Mouse (Mus musculus) heart, embryonic 11.5 days (tissue): ENCODE data around the gene Klk1. TPM values are rescaled to one million over a fixed set of nuclear protein-coding genes. Genes with fewer than 3 reads are reported as not detected.
A peak's percentile ranks its signal among the peaks of the same experiment; 100 is the strongest.
"Not testable (repeated sequence)": the region's sequence is repeated elsewhere in the genome, so short reads cannot be mapped to it uniquely, and the experiment has no call there.

Experiments
- ATAC-seq: fragments of 200-750 bp; cut with Nextera tagmentation; replicated peaks from 2 replicates; pipeline ENCODE4 v1.8.0; 2017; ENCODE audit warnings: moderate library complexity; ENCODE audit not compliant: insufficient number of reproducible peaks, low FRiP score, low TSS enrichment
- H3K27ac ChIP-seq: fragments of 300-500 bp; sonication (generic); 2 replicates; pipeline ENCODE4 v1.5.1; 2014; ENCODE audit warnings: mild to moderate bottlenecking, low read depth, low read length
- H3K27me3 ChIP-seq: fragments of 300-500 bp; sonication (generic); 2 replicates; pipeline ENCODE4 v1.6.1; 2014; ENCODE audit warnings: mild to moderate bottlenecking, low read length, mixed read lengths; ENCODE audit not compliant: control insufficient read depth, insufficient read depth
- H3K36me3 ChIP-seq: fragments of 300-500 bp; sonication (generic); 2 replicates; pipeline ENCODE4 v1.6.1; 2014; ENCODE audit warnings: mild to moderate bottlenecking, low read length, moderate library complexity, mixed read lengths; ENCODE audit not compliant: control insufficient read depth, insufficient read depth
- H3K4me1 ChIP-seq: fragments of 300-500 bp; sonication (generic); 2 replicates; pipeline ENCODE4 v1.6.1; 2014; ENCODE audit warnings: low read length; ENCODE audit not compliant: control insufficient read depth, insufficient read depth
- H3K4me2 ChIP-seq: fragments of 300-500 bp; sonication (generic); 2 replicates; pipeline ENCODE4 v1.6.1; 2014; ENCODE audit warnings: mild to moderate bottlenecking, moderate library complexity
- H3K4me3 ChIP-seq: fragments of 300-500 bp; sonication (generic); 2 replicates; pipeline ENCODE4 v1.5.1; 2014; ENCODE audit warnings: low read depth, low read length
- H3K9ac ChIP-seq: fragments of 300-500 bp; sonication (generic); 2 replicates; pipeline ENCODE4 v1.6.1; 2014; ENCODE audit warnings: mild to moderate bottlenecking, low read depth, low read length, moderate library complexity
- H3K9me3 ChIP-seq: fragments of 300-500 bp; sonication (generic); replicated peaks from 2 replicates; pipeline ENCODE4 v1.6.1; 2016; ENCODE audit warnings: low read length; ENCODE audit not compliant: control insufficient read depth
- WGBS: fragments of 180-500 bp; shearing (Covaris S2); extraction: QIAGEN DNeasy Blood & Tissue Kit; methylation state at CpG from one replicate; pipeline ENCODE4 v1.1.7; 2014; ENCODE audit not compliant: insufficient replicate concordance; 5-methylcytosine and 5-hydroxymethylcytosine counted together
- polyA plus RNA-seq: library from polyadenylated mRNA; unstranded; fragments of >200 nt; fragmentation: Nextera tagmentation; extraction: Ambion mirVana; gene quantifications from 2 replicates; pipeline ENCODE4 v1.2.1, GENCODE M21; 2014

The Klk1 gene
- polyA plus RNA-seq, 1 experiment from 2014 or later, result not detected

DNA sequence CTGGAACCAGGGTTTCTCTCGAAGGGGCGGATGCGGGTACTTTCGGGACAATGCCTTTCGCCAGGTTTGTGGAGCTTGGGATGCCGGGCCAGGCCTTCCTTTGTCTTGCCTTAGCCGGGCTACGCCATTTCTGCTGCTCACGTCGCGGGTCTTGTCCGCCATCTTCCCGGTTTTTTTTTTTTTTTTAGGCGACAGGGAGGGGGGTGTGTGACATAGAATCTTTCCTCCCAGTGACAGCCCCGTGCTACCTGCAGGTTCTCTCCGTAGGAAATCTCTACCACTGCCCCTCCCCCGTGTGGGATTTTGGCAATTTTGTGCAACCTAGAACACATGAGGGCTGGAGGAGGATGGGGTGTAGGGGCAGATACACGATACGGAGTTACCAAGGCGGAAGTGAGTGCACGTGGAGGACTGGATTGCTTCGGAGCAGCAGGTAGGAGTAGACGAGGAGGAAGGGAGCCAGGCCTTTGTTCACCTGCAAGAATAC is 21.9 kb downstream of the Klk1 start:
- WGBS, result 0% methylated on average over 22 of the region's 23 CpGs
- H3K4me1 ChIP-seq, result peaks cover 10% of the 10 kb centered on the region; the same call in 1 of the 2 replicates
- no peaks in the 10 kb centered on the region for H3K27me3 ChIP-seq
- peaks cover 20% of the 10 kb centered on the region for H3K36me3 ChIP-seq
- no peaks in the 10 kb centered on the region for H3K9me3 ChIP-seq
- H3K4me2 ChIP-seq, result peak overlapping the region; percentile 89
- H3K9ac ChIP-seq, result peak overlapping the region; percentile 99
- H3K4me3 ChIP-seq, result peak overlapping the region; percentile 94
- H3K27ac ChIP-seq, result peak overlapping the region; percentile 92
- no peak for ATAC-seq

DNA sequence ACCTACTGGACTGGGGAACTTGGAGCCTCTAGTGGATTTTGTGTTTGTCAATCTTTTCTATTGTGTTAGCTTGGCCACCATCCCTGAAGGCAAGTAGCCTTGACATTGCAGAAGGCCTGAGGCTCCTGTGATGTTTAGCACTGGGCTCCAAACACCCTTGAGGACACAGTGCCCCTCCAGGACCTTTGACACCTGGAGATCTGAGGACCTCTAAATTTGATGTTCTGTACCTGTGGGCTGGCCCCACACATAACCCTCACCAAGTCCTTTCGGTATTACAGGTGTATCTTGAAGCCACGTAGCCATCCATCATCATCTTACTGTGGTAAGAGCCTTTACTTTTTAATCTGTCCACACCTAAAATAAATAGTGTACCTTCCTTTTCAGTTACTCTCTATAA is 22.8 kb downstream of the Klk1 start:
- H3K27me3 ChIP-seq, result no peaks in the 10 kb centered on the region
- 89% methylated on average over 2 of the region's 2 CpGs for WGBS
- no peak overlapping the region for H3K27ac ChIP-seq
- H3K9ac ChIP-seq, result peak overlapping the region; percentile 52
- peak overlapping the region; percentile 94 for H3K4me3 ChIP-seq
- H3K36me3 ChIP-seq, result peaks cover 20% of the 10 kb centered on the region
- peaks cover 10% of the 10 kb centered on the region; the same call in 1 of the 2 replicates for H3K4me1 ChIP-seq
- H3K9me3 ChIP-seq, result no peaks in the 10 kb centered on the region
- H3K4me2 ChIP-seq, result peak overlapping the region; percentile 89
- ATAC-seq, result no peak

DNA sequence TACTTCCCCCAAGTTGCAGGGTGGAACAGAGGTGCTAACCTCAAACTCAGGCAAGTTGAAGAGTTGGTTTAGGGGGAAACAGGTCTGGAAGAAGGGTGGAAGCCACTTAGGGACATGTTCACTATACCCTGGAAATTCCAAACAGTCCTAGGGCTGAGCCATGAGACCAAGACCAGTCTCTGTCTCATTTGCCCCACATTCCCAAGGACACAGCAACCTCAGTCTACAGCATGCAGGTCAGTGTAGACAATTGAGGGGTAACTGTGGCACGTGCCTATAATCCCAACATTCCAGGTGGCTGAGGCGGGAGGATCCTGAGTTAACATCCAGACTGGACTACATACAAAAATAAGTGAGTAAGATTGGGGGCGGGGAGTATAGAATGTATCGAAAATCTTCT is 24.1 kb downstream of the Klk1 start:
- Histone ChIP-seq H3K9ac (no peak overlapping the region), H3K36me3 (peaks cover 20% of the 10 kb centered on the region), H3K27me3 (no peaks in the 10 kb centered on the region), H3K4me3 (no peak overlapping the region), H3K27ac (no peak overlapping the region), H3K4me1 (peaks cover 10% of the 10 kb centered on the region; the same call in 1 of the 2 replicates), H3K4me2 (no peak overlapping the region), H3K9me3 (no peaks in the 10 kb centered on the region)
- WGBS, result 90% methylated on average over 4 of the region's 4 CpGs
- ATAC-seq, result no peak

DNA sequence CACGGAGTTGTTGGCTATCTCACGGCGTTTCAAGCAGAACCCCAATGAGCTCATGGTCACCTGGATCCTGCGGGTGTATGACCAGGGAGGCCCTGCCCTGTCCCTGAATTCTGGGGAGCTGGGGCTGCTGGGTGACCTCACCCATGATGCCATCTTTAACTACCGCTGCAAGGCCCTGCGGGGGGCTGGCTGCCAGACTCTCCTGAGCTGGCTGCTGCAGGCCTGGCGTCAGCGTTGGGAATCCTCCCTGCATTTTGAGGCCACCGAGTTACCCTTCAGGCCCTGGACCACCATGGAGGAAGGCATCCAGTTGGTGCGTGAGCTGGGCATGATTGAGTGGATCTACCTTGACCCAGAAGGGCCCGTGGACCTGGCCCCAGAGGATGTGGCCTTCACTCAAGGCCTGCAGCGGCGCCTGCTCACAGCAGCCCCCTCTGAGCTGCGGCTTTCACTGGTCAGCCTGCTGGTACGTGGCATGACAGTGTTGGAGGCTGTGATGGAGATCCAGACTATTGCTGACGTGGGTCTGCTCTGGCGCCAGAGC is 25.6 kb downstream of the Klk1 start:
- H3K9ac ChIP-seq, H3K27ac ChIP-seq, H3K4me2 ChIP-seq, ATAC-seq, H3K27me3 ChIP-seq, H3K9me3 ChIP-seq, H3K4me1 ChIP-seq, H3K4me3 ChIP-seq: not testable (repeated sequence)
- WGBS, result 92% methylated on average over 17 of the region's 17 CpGs
- peaks cover 20% of the 10 kb centered on the region for H3K36me3 ChIP-seq

DNA sequence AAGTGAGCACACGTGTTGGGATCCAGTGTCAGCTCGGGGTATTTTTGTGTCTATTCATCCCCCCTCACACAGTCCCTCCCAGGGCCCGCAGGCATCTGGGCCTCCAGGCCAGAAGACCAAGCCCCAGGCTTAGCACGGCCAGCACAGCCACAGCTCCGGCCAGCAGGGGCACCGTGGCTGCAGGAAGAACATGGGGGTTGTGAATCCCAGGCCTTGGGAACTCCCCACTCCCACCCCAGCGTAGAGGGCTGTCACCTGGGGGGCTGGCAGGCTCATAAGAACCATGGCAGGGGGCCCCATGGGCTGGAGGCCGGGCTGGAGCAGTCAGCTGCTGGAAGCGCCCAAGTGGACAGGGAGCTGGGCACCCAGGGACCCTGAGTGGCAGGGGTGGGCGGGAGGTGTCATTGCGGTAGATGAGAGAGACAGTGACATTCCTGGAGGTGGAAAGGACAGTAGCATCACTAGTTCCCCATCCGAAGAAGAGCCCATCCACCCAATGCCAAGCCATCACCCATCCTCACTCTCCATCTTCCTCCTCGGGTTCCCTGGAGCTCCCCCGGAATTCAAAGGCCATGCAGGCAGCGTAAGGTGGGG is 28.0 kb downstream of the Klk1 start:
- no peak overlapping the region for H3K27ac ChIP-seq
- no peaks in the 10 kb centered on the region; the same call in 1 of the 2 replicates for H3K4me1 ChIP-seq
- no peak for ATAC-seq
- no peaks in the 10 kb centered on the region for H3K9me3 ChIP-seq
- WGBS, result 62% methylated on average over 15 of the region's 15 CpGs
- H3K27me3 ChIP-seq, result no peaks in the 10 kb centered on the region
- no peak overlapping the region for H3K4me3 ChIP-seq
- H3K36me3 ChIP-seq, result peaks cover 20% of the 10 kb centered on the region
- no peak overlapping the region for H3K4me2 ChIP-seq
- H3K9ac ChIP-seq, result no peak overlapping the region

DNA sequence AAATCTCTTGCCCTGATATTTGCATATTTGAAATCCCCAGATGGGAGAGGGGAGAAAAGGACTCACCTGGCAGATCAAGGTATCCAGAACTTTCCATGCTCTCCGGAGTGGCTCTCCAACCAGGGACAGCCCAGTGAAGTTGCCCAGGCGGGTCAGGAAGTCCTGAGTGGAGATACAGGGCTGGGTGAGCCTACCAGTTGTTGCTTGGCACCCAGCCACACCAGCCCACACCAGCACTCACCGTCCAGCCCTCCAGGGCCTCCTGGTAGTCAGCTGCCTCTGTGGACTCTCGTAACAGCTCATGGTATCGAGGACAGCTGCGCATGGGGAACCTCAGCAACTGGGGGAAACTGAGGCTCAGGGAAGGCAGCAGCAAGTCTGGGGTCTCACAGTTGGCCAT is 29.8 kb downstream of the Klk1 start:
- no peak for ATAC-seq
- Histone ChIP-seq H3K27me3 (no peaks in the 10 kb centered on the region), H3K9me3 (no peaks in the 10 kb centered on the region), H3K4me2 (no peak overlapping the region), H3K36me3 (peaks cover 11% of the 10 kb centered on the region), H3K9ac (no peak overlapping the region), H3K4me1 (no peaks in the 10 kb centered on the region), H3K27ac (no peak overlapping the region), H3K4me3 (no peak overlapping the region)
- WGBS, result 71% methylated on average over 6 of the region's 6 CpGs

DNA sequence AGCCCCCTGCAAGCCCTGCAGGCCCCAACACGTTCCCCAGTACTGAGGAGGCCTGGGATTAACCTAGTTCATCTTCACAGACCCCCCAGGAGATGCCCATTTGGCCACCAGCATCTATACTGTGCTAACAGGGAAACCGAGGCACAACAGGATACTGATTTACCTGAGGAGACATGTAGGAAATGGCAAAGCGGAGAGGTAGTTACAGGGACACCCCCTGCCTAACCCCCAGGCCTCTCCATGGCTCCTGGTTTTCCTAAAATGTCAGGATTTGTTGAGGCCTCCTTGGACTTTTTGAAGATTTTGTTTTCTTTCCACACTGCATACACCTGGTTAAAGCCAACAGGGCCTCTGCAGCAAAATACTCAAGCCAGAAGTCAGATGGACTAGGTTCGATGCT is 32.1 kb downstream of the Klk1 start, which contains the start of gene Acp4:
TSS of gene Acp4 (minus strand) at position 101 of the 400 bp plus-strand sequence.
- Histone ChIP-seq H3K36me3 (no peaks in the 10 kb centered on the region), H3K4me1 (no peaks in the 10 kb centered on the region), H3K27ac (no peak within 1 kb of the TSS), H3K4me3 (no peak within 1 kb of the TSS), H3K9me3 (no peaks in the 10 kb centered on the region), H3K9ac (no peak within 1 kb of the TSS), H3K4me2 (no peak within 1 kb of the TSS), H3K27me3 (peaks cover 6% of the 10 kb centered on the region; the same call in 1 of the 2 replicates)
- WGBS, result 71% methylated on average over 4 of the region's 4 CpGs
- no peak for ATAC-seq

DNA sequence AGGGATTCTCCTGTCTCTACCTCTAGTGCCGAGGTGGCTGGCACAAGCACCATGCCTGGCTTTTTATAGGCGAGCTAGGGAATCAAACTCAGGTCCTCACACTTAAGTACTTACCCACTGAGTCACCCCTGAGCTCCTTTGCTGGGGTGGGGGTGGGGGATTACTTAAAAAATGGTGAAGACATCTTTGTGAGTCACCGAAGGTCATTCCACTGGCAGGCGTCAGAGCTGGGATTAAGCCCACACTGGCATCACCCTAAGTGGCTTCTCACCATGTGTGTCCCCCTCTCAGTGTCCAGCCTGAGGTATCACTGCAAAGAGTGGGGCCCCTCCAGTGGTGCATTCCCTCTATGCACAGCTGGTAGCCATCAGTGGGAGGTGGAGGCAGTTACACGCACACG is 35.2 kb downstream of the Klk1 start:
- no peak overlapping the region for H3K4me3 ChIP-seq
- H3K9ac ChIP-seq, result no peak overlapping the region
- H3K4me1 ChIP-seq, result no peaks in the 10 kb centered on the region
- no peaks in the 10 kb centered on the region for H3K36me3 ChIP-seq
- no peak overlapping the region for H3K27ac ChIP-seq
- WGBS, result 66% methylated on average over 6 of the region's 6 CpGs
- H3K4me2 ChIP-seq, result no peak overlapping the region
- no peaks in the 10 kb centered on the region for H3K9me3 ChIP-seq
- H3K27me3 ChIP-seq, result peaks cover 25% of the 10 kb centered on the region
- no peak for ATAC-seq

DNA sequence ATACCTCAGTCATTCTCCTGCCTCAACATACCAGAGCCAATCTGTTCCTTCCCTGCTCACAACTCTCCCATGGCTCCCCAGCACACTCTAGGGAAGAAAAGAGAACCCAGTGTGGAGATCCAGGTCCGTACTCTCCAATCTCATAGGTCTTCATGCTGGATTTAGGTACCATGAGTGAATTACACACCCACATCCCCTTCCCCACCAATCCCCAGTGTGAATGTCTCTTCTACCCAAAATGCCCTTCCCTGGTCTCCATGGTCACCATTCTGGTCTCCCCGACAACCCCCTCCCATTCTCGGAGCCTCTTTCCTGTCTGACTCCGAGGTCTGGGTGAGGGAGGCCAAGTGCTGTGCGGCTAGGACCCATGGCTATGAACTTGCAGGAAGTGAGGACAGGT is 36.0 kb downstream of the Klk1 start, which contains the start of gene Gm15517:
TSS of gene Gm15517 (plus strand) at position 301 of the 400 bp plus-strand sequence.
- WGBS, result 50% methylated on average over 5 of the region's 5 CpGs
- no peak within 1 kb of the TSS for H3K9ac ChIP-seq
- no peaks in the 10 kb centered on the region for H3K9me3 ChIP-seq
- H3K4me1 ChIP-seq, result no peaks in the 10 kb centered on the region
- H3K27me3 ChIP-seq, result peaks cover 25% of the 10 kb centered on the region
- ATAC-seq, result no peak
- H3K27ac ChIP-seq, result no peak within 1 kb of the TSS
- no peak within 1 kb of the TSS for H3K4me3 ChIP-seq
- H3K36me3 ChIP-seq, result no peaks in the 10 kb centered on the region
- H3K4me2 ChIP-seq, result no peak within 1 kb of the TSS
